20 mouse cellular contexts compared by ENCODE assay signal in the genomic region with DNA sequence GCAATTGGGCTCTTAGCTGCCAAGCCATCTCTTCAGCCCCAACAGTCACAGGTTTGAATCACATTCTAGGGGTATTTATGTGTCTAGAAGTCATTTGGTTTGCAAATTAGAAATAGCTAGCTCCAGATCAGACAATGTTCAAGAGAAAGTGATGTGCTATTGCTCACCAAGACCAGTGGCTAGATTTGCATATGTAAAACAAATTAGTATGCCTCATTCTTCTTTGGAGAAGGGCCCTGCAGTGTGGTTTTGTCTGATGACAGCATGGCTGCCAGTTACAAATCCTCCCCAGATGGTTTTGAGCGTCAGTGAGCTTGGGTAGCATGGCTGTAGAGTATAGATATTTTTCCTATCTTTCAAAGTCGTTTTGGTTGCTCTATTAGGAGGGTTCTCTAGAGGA.
DNase-seq lines count a peak whose midpoint lies in the region; TF ChIP-seq lines count a peak whose summit lies in the region.
"Had no signal": no experiment of that assay in that cellular context is flagged by ENCODE, and none has a peak within 500 bp of the region (broad histone marks: within the 10 kb centered on the region; RNA-seq: fewer than 3 reads in every experiment).

No protein-coding gene starts in this region.

- H3K9ac ChIP-seq in heart, adult 2 months (ENCODE audit: low read depth, low read length), result no peak overlapping the region
- H3K9ac ChIP-seq: embryonic facial prominence, embryonic 13.5 days; embryonic facial prominence, embryonic 15.5 days; forebrain, embryonic 12.5 days had no signal

- no peak for TF ChIP-seq CTCF in heart, adult 2 months (IDR thresholded peaks at IDR 0.05)

- H3K4me1 ChIP-seq in heart, adult 2 months (ENCODE audit: control insufficient read depth, insufficient read depth, low read length), result no peaks in the 10 kb centered on the region
- H3K4me1 ChIP-seq: forebrain, embryonic 10.5 days; forebrain, embryonic 12.5 days had no signal

- no peaks in the 10 kb centered on the region for H3K36me3 ChIP-seq in heart, adult 2 months (ENCODE audit: control insufficient read depth, insufficient read depth, low read length)
- H3K36me3 ChIP-seq: embryonic facial prominence, embryonic 13.5 days; embryonic facial prominence, embryonic 15.5 days; forebrain, embryonic 10.5 days; forebrain, embryonic 12.5 days; G1E had no signal

- no peaks in the 10 kb centered on the region for H3K79me2 ChIP-seq in heart, adult 2 months (replicated peaks; ENCODE audit: control insufficient read depth, insufficient read depth, low read length)

- no peaks in the 10 kb centered on the region for H3K27me3 ChIP-seq in heart, adult 2 months (ENCODE audit: control insufficient read depth, insufficient read depth, low read length)
- H3K27me3 ChIP-seq: embryonic facial prominence, embryonic 13.5 days; embryonic facial prominence, embryonic 15.5 days; forebrain, embryonic 12.5 days; Patski had no signal

- no peak overlapping the region for H3K27ac ChIP-seq in heart, adult 2 months
- H3K27ac ChIP-seq: embryonic facial prominence, embryonic 13.5 days; embryonic facial prominence, embryonic 15.5 days; forebrain, embryonic 10.5 days; forebrain, embryonic 12.5 days had no signal

- no peak for TF ChIP-seq POLR2A in heart, adult 2 months (IDR thresholded peaks at IDR 0.05; ENCODE audit: insufficient read depth, low read depth, low read length)

- no peak for TF ChIP-seq EP300 in heart, adult 2 months (IDR thresholded peaks at IDR 0.05; ENCODE audit: insufficient read depth, low read depth, low read length)

- no peak overlapping the region for H3K4me3 ChIP-seq in heart, adult 2 months
- H3K4me3 ChIP-seq: embryonic facial prominence, embryonic 13.5 days; embryonic facial prominence, embryonic 15.5 days; erythroblast, embryonic 14.5 days; forebrain, embryonic 10.5 days; forebrain, embryonic 12.5 days had no signal

- 64% methylated on average over 2 of the region's 2 CpGs for WGBS in heart, adult 2 months

- intact Hi-C loops in heart, adult 2 months (cut with DNase I), result no loop called here

- DNase-seq in heart, adult 11 months, result peak; percentile 37
- DNase-seq in heart, adult 2 months, result no peak
- peak; percentile 41 for DNase-seq in brain, adult 2 months (ENCODE audit: low read depth, low spot score)
- no peak for DNase-seq in right cerebral cortex, postnatal 4 days
- no peak for DNase-seq in embryo, embryonic 11 days
- DNase-seq: adrenal gland, adult 8-10 months; adrenal gland, postnatal 14 days; adrenal gland, postnatal 36 days; cerebellum, adult 11-12 months; cerebellum, adult 2 months; cerebellum, adult 9-10 months; cerebellum, postnatal 10 days; cerebellum, postnatal 25 days had no signal

Comparison
In these comparisons a context has a peak if more than half of its experiments do, and no peak if none do; other contexts are left out.
1. DNase-seq: peak in heart, adult 11 months (single experiment) and brain, adult 2 months (single experiment); none in heart, adult 2 months (0 of 2), right cerebral cortex, postnatal 4 days (single experiment) and embryo, embryonic 11 days (single experiment).